Mouse (Mus musculus) right cerebral cortex, postnatal 25 days (tissue): ENCODE data around the gene Itpkc.

Source experiments
- DNase-seq: peaks from one replicate; pipeline ENCODE4 v3.0.0; 2022

Gene Itpkc

GRCm38 (mm10) chr7:27189271-27189931 is 39.1 kb downstream of the Itpkc start:
- DNase-seq = no peak

GRCm38 (mm10) chr7:27185986-27186385 is 42.5 kb downstream of the Itpkc start:
- no peak for DNase-seq

GRCm38 (mm10) chr7:27184964-27185363 is 43.5 kb downstream of the Itpkc start:
- DNase-seq = no peak

GRCm38 (mm10) chr7:27182498-27182897 is 46.0 kb downstream of the Itpkc start:
- no peak for DNase-seq

GRCm38 (mm10) chr7:27180837-27181695 is 47.4 kb downstream of the Itpkc start, which contains the start of the genes Gm21983 and Mia:
TSS of gene Gm21983 (minus strand) at chr7:27181086.
TSS of gene Mia (minus strand) at chr7:27181157.
- DNase-seq = no peak

GRCm38 (mm10) chr7:27180036-27180435 is 48.4 kb downstream of the Itpkc start:
- DNase-seq = no peak

GRCm38 (mm10) chr7:27179217-27179918 is 49.1 kb downstream of the Itpkc start:
- DNase-seq = no peak

DNA sequence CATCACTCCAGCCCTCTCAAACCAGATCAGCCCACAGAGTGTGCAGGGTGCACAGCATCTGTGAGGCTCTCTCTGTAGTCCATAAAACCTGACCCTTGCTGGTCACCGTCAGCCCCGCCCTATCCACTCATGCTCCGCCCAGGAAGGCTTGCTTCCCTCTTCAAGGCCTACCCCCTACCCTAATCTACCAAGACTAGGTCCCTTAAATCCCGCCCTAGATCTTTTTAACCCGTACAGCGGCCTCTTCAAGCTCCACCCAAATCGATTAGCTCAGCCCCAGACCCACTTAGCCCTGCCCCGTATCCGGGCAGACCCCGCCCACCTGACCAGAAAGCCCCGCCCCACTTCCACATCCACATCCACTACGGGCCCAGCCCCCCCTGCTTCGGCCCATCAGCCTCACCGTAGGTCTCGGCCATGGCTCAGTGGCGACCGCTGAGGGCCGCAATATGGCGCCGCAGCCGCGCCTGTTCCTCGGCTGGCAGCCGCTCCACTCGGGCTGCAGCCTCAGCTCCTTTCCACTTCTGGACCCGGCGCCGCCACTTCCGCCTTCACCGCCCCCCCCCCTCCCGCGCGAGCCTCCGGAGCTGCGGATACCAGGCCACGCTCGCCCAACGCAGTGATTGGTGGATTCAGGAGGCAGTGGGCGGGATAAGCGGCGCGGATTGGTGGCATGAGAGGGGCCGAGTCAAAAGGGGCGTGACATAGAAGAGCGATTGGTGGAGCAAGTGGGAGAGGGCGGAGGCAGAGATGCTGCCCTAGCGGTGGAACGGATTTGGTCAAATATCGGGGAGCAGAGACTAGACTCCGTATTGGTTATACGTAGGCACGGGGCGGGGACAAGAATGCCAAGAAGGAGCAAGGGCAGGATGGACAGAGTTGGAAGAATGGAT is 49.9 kb downstream of the Itpkc start, which contains the start of gene Rab4b:
Gene Rab4b (minus strand): TSS at position 573 of the 893 bp plus-strand sequence.
- DNase-seq = peak; percentile 100

GRCm38 (mm10) chr7:27177942-27178323 is 50.5 kb downstream of the Itpkc start:
- no peak for DNase-seq

- no peak for DNase-seq
Measured at GRCm38 (mm10) chr7:27174896-27175295, 53.6 kb downstream of the Itpkc start.

GRCm38 (mm10) chr7:27174496-27174895 is 54.0 kb downstream of the Itpkc start:
- no peak for DNase-seq

DNA sequence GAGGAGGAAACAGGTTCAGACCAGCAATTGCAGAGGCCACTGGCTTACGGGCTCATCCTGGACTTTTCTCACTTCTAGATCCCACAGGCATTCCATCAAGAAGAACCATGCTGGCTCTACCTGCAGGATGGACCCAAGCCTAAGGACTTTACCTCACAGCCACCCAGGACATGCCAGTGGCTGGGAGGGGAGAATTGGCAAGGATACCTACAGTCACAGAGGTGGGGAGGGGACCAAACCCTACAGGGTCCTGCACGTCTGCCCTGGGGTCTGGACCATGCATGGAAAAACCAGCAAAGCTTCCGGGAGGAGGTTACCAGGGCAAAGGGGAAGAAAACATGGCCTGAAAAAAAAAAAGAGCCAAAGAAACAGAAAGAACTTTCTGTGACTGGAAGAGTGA is 57.5 kb downstream of the Itpkc start:
- DNase-seq = no peak

DNA sequence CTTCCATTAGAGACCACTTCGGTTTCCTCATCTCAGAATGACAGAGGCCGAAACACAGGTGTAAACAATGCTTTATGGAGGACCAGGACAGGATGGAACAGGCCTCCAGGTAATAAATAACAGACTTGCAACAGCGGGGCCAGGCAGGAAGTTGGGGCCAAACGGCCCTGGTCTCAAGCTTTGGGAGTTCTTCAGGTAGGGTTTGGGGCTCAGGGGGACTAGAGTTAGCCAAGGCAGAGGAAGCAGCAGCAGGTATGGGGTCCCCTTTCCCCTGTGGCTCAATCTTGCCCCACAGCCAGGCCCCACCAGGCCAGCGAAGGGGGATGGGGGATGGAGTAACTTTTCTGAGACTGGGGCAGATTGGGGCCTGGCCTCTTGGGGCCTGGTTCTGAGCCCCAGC is 60.1 kb downstream of the Itpkc start:
- no peak for DNase-seq

GRCm38 (mm10) chr7:27167475-27168094 is 60.9 kb downstream of the Itpkc start:
- no peak for DNase-seq

GRCm38 (mm10) chr7:27166614-27167474 is 61.6 kb downstream of the Itpkc start, which contains the start of gene Egln2:
TSS of gene Egln2 (minus strand) at chr7:27166802.
- DNase-seq = peak; percentile 93

GRCm38 (mm10) chr7:27166229-27166613 is 62.2 kb downstream of the Itpkc start:
- DNase-seq = peak; percentile 76

DNA sequence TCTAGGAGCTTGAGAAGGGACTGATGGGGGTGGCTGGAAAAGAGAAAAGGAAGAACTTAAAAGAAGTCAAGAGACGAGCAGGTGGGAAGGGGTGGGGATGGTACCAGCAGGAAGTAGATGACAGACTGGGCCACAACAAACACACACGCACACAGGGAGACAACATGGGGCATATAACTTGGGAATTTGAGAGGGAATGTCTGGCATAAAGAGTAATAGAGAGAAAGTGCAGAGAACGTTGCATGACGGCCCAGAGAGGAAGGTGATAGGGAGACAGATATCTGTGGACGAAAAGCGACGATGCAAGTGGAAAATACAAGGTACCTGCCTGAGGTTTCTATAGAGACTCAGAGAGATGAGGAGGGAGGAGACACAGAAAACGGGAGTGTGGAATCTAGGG is 62.8 kb downstream of the Itpkc start:
- DNase-seq = no peak

GRCm38 (mm10) chr7:27165007-27165655 is 63.3 kb downstream of the Itpkc start:
- DNase-seq = no peak

GRCm38 (mm10) chr7:27164112-27164947 is 64.1 kb downstream of the Itpkc start:
- DNase-seq = no peak
